Mouse (Mus musculus): ENCODE measurements around the gene F2rl1. TPM values are rescaled to one million over a fixed set of nuclear protein-coding genes. Genes with fewer than 3 reads are reported as not detected.

F2rl1 gene
- 0.12 TPM in 1 of 2 replicates, not detected in the other for total RNA-seq (2021)
- long read RNA-seq = 0 reads

DNA sequence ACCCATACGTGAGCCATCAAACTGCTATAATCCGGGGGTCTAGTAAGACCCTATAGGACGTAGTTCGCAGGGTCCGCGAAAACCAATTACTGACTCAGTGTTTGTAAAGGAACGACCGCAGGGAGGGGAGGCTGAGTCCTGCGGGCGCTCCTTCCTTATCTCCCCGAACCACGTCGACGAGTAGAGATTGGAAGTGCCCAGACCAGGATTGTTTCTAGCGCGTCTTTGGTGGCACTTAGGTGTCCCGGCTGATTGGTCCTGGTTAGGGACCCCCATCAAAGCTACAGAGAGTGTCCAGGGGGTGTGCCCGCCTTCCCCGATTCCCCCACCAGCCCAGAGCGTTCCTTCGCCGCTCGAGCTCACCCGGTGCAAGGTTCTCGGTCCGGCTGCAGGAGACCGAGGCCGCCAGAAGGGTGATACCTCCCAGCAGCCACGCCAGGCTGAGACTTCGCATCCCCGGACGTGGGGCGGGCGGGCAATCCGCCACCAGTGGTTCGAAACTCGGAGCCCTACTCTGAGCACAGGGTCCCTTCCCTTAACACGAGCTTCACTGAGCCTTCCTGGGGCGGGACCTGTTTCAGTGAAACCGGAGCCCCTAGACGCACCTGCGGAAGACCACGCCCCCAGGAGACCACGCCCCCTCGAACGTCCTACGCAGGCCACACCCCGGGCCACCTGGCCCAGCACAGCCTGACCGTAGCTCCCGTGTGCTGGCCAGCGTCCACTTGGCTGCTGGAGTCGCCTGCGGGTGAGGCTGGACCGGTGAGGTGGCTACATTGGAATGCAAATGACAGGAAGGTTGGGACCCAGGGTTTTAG lies at the start of gene F2rl1:
TSS of gene F2rl1 (minus strand) at position 554 of the 818 bp plus-strand sequence.
- DNase-seq = peak; percentile 20

DNA sequence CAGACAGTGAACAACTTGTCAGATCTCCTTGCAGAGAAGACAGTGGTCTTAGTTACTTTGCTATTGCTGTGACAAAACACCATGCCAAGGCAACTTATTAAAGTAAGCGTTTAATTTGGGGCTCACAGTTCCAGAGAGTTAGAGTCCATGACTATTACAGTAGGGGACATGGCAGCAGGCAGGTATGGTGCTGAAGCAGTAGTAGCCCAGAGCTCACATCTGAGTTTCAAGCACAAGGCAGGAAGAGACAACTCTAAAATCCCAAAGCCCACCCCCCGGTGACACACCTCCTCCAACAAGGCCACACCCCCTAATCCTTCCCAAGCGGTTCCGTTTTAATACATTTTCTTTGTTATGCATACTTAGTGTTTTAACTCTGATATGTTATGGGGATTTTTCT lies 45.9 kb upstream of the F2rl1 start:
- no peak for DNase-seq

DNA sequence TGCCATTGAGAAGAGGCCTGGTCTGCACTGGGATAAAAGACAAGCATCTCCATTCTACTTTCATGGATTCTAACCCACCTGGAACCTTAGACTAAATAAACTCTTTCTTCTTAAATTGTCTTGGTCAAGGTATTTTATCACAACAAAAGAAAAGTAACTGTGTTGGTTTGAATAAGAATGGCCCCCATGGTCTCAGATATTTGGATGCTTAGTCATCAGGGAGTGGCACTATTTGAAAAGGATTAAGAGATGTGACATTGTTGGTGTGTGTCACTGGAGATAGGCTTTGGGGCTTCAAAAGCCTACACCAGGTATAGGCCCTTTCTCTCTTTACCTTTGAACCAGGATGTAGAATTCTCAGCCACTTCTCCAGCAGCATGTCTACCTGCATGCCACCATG lies 44.3 kb upstream of the F2rl1 start:
- no peak for DNase-seq

DNA sequence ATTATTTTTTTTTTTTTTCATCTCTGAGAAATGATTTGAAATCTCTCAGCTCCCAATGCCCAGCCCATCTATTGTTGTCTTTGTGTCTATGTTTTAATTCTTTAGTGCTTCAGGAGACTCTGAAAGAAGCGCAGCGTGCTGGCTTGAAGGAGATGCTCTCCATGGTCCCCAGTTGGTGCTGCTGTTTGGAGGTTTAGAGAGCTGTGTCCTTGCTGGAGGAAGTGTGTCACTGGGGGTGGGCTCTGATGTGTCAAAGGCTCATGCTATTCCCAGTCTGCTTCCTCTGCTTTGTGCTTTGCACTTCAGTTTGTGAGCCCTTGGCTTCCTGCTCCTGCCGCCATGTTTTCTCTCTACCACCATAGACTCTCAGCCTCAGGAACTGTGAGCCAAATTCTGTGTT lies 43.3 kb upstream of the F2rl1 start:
- DNase-seq = no peak

DNA sequence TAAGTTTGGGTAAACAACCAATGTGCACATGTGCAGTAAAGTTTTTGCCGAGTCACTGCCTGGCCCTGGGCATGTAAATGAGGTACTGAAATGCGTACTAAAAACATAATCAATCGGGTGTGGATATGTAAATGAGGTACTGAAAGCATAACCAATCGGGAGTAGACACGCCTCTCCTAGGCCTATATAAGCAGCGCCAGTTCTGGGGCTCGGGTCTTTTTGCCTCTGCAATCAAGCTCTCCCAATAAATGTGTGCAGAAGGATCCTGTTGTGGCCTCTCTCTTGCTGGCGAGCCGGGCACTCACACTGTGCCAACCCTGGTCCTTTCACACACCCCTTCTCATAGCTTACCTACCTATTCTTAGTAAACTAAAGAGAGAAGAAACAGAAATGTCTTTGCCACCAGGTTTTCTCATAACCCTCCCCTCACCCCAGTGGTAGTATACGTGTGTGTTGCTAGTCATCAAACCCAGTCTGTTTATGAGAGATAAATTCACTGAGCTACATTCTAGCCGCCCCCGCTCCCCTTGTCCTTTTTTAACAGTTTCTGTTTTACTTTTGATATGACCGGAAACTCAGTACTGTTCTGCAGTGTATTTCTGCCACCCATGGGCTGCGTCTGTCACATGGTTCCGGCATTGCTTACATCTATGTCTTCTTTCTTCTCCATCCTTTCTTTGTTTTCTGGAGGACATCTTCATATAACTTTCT lies 42.0 kb upstream of the F2rl1 start:
- DNase-seq = no peak

DNA sequence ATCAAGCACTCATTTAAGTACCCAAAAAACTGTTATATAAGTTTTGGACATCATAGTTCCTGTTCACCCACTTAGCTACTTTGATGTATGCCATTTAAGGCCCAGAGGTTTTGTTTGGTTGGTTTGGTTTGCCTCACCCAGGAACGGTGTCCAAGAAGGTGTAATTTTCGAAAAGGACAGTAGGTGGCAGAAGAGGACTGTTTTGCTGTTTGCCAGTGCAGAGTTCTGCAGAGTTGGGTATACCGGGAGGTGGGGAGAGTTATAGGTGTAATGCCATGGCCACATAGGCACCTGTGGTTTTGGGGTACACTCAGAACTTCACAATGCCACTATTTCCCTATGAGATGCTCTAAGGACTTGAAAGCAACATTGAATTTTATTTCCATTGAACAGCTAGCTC lies 38.7 kb upstream of the F2rl1 start:
- peak; percentile 13 for DNase-seq

DNA sequence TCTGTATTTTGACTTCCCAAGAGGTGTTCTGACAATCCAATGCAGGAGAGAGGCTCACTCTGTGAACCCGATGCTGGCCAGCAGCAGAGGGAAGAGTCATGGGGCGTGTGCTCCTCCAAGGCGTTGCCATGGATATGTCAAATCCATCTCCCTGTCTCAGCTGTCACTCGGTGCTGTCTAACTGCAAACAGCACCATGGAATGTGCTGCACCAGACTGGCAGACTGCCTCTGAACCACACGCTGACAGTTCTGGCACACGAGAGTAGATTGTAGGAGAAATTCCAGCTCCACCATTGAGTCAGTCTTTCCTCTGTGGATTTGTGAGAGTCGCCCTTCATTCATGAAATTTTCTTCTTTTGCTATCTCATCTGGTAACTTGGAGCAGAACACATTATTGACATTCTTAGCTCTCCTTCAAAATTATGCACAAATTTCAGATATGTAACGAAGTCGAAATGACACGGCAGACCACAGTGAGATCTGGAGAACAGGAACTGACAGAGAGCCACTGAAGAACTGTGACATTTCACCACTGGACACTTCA lies 38.1 kb upstream of the F2rl1 start:
- DNase-seq = no peak

DNA sequence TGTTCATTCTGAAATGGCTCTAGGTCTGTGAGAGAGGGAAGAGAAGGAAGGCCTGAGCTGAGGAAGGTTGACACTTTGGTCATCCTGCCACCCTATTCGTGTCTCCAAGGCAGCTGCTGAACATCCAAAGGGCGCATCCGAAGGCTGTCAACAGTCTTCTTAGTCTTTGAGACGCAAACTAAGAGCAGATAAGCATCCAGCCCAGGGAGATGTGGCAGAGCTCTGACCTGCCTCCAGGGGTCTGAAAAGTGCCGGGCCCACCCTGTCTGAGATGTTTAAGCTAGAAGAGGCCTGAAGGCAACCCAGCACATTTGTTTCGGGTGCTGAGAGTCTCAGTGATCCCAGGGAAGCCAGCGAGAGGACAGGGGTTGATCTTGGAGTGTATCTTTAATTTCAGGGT lies 32.3 kb upstream of the F2rl1 start:
- DNase-seq = no peak

DNA sequence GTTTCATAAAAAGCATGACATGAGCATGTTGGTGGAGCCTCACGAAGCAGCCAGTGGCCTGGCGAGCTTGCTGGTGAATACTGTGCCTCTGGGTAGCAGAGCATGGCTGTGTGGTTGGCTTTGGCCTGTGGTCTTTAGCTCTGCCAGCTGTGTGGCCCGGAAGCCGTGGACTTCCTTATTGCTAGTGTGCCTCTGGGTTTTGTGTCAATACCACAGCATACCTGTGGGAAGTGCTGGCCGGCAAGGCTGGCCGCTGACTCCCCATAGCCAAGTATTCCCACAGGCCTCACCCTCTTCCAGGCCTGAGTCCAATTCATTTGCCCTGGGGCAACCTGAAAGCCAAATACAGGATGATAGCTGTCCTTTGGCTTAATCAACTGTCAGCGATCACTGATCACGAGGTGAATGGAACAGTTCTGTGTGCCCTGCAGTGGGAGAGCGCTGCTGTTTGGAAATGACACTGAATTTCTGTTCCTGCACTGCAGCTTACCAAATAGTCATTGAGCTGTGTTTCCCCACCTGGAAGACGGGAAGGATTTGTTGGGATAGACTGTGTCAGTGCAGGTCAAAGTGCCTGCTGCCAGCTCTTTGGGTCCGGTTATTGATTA lies 29.0 kb upstream of the F2rl1 start:
- no peak for DNase-seq

DNA sequence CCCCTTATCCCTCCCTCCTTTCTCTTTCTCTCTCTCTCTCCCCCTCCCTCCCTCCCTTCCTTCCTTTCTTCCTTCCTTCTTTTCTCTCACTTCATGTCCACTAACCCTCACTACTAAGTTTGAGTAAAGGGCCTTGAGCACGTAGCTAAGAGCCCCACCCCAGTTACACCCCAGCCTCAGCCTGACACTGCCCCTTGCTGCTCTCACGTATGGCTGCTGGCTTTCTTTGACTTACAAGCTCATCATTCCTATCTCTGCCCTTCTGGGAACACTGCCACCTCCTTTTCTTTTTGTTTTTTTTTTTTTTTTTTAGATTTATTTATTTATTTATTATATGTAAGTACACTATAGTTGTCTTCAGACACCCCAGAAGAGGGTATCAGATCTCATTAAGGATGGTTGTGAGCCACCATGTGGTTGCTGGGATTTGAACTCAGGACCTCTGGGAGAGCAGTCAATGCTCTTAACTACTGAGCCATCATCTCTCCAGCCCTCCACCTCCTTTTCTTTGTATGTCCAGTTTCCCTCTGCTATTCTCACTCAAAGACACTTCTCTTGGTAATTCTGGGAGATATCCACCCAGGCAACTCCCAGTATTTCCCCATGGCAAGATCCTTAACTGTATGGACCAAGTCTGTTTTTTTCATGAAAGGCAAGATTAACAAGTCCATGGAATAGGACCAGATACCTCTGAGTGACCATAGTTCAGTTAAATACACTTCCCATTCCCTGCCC lies 25.8 kb upstream of the F2rl1 start:
- DNase-seq = no peak

DNA sequence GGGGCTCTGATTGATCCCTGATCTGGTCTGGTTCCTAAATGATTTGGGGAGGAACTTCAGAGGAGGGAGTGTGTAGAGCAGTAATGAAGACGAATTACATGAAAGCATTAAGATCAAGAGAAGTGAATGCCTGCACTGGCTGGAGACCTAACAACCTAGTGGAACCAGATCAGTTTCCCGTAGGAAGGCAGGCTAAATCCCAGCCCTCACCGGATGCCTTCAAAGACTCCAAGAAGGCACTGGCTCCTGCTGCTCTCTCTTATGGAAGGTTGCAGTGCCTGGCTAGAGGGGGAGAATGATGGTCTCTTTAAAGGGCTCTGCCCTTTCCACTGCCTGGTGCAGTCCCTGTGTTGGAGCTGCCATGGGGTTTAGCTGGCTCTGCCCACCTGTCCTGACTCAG lies 24.4 kb upstream of the F2rl1 start:
- no peak for DNase-seq

DNA sequence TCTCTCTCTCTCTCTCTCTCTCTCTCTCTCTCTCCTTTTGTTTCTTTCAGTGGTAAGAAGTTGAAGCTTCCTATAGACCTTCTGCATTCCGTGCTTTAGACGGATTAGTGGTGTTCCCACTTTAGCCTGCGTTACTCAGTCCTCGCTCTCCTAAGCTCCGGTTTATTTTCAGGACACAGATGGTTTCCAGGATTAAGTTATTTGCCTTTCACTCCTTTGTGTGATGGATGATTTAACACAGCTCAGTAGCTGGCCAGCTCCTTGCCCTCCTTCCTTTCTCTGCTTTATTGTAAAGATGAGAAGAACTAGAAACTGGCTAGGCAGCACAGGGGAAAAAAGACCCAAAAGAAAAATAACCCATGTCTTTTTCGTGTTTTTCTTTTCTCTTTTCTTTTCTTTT lies 23.8 kb upstream of the F2rl1 start:
- DNase-seq = no peak

DNA sequence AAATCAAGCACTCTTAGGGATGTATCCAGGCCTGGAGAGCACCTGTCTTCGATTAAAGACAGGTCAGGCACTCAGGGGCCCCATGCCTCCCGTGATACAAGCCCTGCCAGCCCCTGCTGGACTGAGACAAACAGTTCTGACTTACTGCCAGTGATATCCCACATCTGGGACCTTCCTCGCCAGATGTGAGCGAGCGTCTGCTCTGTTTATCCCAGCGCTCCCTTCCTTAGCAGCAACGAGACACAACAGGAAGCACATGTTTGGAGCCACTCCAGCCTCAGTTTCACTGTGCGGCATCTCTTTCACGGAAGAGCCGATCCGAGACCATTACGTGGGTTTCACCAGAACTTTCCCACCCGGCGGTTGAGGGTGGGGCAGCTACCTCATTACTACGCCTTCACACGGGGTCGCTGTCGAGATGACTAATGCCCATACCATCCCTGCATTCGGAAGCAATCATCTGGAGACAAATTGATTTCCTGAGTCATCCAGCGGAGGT lies 23.3 kb upstream of the F2rl1 start:
- DNase-seq = no peak

DNA sequence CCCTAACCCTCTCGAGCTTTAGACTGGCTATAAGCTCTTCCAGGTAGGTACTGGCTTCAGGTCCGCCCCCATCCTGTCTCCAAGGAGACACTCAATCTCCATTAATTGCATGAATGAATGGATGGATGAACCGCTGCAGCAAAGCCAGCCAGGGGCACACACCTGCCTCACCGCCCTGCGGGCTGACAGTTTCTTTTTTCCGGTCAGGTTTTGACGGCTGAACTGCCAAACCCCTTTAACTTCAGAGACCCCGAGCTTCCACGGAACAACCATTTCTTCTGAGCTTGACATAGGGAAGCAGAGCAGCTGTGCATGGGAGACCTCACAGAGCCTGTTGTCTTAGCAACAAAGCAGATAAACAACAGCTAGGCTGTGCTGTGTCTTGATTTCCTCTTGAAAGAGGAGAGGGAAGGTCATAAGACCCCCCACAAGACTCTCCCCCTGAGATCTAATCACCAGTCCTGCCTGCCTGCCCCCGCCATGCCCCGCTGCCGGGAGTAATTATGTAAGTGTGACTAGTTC lies 22.1 kb upstream of the F2rl1 start:
- no peak for DNase-seq

DNA sequence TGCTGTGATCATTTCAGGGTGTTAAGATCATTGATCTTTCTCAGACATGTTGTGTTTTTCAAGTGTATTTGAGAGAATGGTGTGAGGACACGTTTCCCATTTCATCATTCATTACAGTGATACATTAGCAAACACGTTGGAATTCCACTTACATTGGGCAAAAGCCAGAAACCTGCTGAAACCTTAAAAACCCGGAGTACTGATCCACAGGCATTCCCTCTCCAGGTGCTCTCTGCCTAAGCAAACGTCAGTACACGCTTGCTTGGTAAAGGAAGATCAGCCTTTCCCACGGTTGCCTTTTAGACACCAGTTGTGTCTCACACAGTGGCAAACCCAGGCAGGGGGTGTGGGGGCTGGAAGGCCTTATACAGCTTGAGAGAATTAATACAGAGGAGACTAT lies 21.2 kb upstream of the F2rl1 start:
- DNase-seq = no peak

DNA sequence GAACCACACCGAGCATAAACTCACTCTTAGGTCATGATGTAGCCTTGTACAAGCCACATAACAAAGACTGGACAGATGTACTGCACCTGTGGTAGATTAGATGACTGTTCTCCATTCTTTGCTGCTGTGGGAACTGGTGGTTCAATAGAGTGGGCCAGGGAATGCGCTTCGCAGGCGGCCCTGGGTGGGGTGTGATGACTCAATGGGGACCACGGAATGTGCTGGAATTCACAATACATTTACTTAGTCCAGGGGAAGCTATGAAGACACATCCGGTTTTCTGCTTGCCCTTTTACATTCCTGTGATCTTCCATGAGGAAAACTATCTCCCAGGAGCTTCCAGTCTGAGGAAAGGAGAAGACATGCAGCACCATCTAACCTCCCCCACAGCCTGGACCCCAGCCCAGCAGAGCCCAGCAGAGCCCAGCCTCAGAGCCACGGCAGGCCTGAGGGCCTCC lies 20.7 kb upstream of the F2rl1 start:
- DNase-seq = no peak

DNA sequence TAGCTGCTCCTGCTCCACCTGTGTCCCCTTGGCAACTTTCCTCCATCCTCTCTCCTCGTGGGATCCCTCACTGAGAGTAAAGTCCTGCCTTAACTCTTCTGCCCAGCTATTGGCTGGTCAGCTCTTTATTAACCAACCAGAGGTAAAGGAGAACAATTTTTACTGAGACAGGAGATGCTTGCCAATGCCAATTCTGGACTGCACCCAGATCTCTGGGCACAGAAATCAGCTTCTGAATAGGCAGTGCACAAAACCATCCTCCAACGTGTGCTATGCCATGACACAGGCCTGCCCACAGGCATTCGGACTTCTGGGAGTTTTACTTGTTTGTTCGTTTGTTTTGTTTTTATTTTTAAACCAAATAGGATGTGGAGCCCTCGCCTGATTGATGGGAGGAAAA lies 13.0 kb upstream of the F2rl1 start:
- no peak for DNase-seq

DNA sequence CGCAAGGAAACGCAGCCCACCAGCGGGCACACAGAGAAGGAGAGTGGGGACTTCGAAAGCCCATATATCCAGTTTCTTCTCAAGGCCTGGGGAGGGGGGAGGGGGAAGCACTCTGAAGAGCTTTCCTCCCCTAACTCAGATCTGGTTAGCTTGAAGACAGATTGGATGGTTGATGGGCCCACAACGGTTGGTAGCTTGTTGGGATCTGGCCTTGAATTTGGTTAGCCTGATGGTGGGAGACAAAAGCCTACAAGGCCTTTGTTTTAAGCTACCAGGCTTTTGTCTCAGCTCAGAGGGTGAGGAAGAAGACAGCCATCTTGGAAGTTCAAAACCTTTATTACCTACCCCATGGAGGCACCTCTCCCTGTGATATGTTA lies 11.1 kb upstream of the F2rl1 start:
- no peak for DNase-seq

DNA sequence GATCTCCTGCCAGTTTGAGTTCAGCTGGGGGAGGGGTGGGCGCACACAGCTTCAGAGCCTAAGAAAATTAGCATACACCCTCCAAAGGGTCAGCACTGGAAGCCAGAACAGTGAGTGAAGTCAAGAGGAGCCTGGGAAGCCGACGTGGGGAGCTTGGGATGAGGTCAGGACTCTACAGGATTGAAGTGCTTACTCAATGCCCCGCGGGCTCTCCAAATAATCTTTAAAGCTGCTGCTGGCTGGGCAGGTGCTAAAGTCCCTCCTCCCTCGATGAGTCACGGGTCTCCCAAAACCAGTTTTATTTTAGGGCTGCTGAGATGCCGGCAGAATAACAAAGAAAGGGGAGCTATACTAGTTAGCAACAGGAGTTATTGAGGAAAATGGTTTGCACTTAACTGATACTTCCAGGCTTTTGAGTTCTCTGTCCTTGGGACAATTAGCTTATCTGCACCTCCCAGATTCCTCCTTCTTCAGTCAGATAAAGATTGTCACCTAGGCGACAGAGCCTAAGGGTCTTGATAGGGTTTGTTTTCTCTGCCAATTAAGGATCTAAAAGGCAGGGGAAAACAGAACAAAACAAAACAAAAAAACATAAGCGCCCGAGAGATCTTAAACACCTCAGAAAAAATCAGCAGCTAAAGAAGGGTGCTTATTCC lies 10.6 kb upstream of the F2rl1 start:
- DNase-seq = no peak

DNA sequence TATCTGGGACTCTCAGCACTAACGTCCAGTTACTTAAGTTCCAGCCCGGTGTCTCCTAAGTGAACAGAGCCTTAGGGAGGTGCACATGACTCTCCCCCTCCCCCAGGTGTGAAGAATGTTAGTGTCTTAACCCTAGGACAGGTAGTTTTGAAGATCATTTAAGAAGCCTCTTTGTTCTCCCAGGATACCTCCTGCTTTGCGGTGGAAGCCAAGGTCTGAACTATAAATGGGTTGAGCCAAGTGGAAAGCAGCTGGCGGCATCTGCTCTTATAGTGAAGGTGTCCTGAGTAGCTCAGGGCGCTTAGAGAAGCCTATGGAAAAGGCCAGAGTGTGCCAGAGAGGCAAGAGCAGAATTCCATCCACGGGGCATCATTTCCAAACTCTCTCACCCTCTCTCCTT lies 10.0 kb upstream of the F2rl1 start:
- no peak for DNase-seq

DNA sequence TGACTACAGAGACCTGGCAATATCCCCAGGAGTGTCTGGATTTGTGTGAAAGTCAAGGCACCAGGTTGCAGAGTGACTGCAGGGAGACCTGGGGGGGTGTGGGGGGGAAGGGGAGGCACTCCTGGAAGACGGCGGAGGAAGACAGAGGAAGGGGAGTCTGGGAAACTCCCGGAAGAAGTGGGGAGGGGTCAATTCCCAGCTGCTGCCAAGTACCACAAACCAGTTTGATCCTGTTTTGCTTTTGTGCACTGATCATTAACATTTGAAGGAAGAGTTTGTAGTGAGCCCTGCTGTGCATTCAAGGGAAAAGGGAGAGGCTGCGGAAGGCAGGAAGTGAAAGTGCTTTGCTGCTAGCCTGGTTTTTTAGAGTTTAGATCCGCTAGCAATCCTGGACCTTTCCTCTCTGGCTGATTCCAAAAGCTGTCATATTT lies 9.1 kb upstream of the F2rl1 start:
- no peak for DNase-seq

Data from adrenal gland, postnatal 25 days (tissue).